Mouse (Mus musculus) colon, adult 2 months (tissue): ENCODE results near the gene Cdc40. TPM values are rescaled to one million over a fixed set of nuclear protein-coding genes. Genes with fewer than 3 reads are reported as not detected.

Experiments used
- polyA plus RNA-seq: library from polyadenylated mRNA; depleted of rRNA; stranded (reverse); fragments of >200 nt; gene quantifications from 2 replicates; pipeline ENCODE4 v1.2.3, GENCODE M21; 2012; rRNA removed

The Cdc40 gene
- polyA plus RNA-seq, result 9.4 and 15.2 TPM in 2 replicates

DNA sequence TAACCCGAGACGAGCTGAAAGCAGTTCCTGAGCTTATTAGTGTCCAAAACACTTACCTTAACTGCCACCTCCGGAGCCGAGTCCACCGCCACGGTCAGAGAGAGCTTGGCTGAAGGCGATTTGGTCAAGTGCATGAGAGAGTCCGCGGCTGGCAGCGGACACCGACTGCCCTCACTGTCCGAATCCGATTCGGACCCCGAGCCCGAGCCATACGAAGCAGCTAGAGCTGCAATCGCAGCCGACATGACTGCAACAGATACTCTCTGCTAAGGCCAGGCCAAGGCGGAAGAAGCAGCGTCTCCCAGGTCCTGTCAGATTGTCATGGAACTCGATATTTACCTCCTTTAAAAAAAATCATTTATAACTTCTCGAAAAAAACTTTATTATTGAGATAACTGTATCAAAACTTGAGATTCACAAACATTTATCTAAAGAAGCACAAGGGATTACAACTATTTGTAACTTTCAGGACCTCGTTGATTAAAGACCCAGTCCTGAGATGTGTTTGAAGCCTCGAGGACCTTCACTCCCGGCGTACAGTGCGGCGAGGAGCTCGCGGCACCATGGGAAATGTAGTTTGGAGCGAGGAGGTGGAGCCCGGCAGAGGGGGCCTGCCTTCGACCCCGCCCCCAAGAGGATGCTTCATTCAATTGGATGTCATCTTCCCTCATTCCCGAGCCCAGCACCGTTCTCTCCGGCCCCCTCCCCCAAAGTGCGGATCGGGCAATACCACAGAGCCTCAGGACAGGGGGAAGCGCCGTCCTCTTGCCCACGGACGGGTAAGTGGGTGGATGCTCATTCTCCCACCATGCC, at the start of gene Cdc40, which contains the start of gene Wasf1:
Cdc40 (minus strand) TSS at position 481 of the 813 bp plus-strand sequence.
Wasf1 (plus strand) TSS at position 645 of the 813 bp plus-strand sequence.

Other genes starting within 250 kb of the Cdc40 start
- gene Mettl24, start 200.0 kb downstream of the Cdc40 start, polyA plus RNA-seq, result 4.1 and 6.6 TPM in 2 replicates
- gene Wasf1, start 164 bp upstream of the Cdc40 start, polyA plus RNA-seq, result 0.77 and 1.7 TPM in 2 replicates
- gene Gpr6, start 189.0 kb upstream of the Cdc40 start, polyA plus RNA-seq, result 0.20 and 0.27 TPM in 2 replicates